ENCODE assay signal across 13 mouse cellular contexts in the genomic region with DNA sequence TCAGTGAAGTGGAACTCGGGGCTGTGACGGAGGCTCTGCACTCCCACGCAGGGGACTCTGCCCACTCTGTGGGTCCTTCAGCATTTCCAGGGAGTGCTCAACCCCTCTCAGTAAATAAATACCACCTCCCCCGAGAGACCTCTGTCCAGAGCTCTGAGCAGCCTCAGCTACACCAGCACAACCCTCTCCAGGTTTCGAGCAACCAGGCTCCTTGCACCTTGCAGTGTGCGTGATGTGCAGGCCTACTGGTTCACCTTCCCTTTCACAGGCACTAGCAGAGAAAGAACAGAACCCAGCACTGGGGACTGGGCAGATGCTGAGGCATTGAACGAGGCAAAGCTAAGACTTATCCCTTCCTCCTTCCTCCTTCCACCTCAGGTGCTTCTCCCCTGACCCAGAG. TPM values are rescaled to one million over a fixed set of nuclear protein-coding genes. Genes with fewer than 3 reads are reported as not detected.
DNase-seq lines count a peak whose midpoint lies in the region; ATAC-seq lines count a peak whose summit lies in the region.
"Had no signal": no experiment of that assay in that cellular context is flagged by ENCODE, and none has a peak within 500 bp of the region (broad histone marks: within the 10 kb centered on the region; RNA-seq: fewer than 3 reads in every experiment).

No protein-coding gene starts in this region.

- WGBS in hindbrain, embryonic 11.5 days = 78% methylated on average over 7 of the region's 7 CpGs
- WGBS in hindbrain, embryonic 12.5 days = 68% methylated on average over 7 of the region's 7 CpGs
- WGBS in neural tube, embryonic 13.5 days = 77% methylated on average over 7 of the region's 7 CpGs
- WGBS in forebrain, embryonic 13.5 days = 77% methylated on average over 7 of the region's 7 CpGs
- WGBS in neural tube, embryonic 15.5 days = 81% methylated on average over 7 of the region's 7 CpGs

- no peak overlapping the region for H3K4me2 ChIP-seq in hindbrain, embryonic 11.5 days (replicated peaks; ENCODE audit: low read depth, low read length)
- no peak overlapping the region for H3K4me2 ChIP-seq in hindbrain, embryonic 12.5 days (replicated peaks)
- H3K4me2 ChIP-seq in neural tube, embryonic 13.5 days = no peak overlapping the region
- no peak overlapping the region for H3K4me2 ChIP-seq in forebrain, embryonic 13.5 days
- H3K4me2 ChIP-seq in neural tube, embryonic 15.5 days = no peak overlapping the region
- H3K4me2 ChIP-seq: heart, embryonic 15.5 days; limb, embryonic 15.5 days had no signal

- H3K27me3 ChIP-seq in hindbrain, embryonic 11.5 days (ENCODE audit: control insufficient read depth, insufficient read depth, low read length) = no peaks in the 10 kb centered on the region
- no peaks in the 10 kb centered on the region for H3K27me3 ChIP-seq in hindbrain, embryonic 12.5 days
- H3K27me3 ChIP-seq in neural tube, embryonic 13.5 days = no peaks in the 10 kb centered on the region
- no peaks in the 10 kb centered on the region for H3K27me3 ChIP-seq in forebrain, embryonic 13.5 days
- no peaks in the 10 kb centered on the region for H3K27me3 ChIP-seq in neural tube, embryonic 15.5 days (replicated peaks)
- H3K27me3 ChIP-seq: heart, embryonic 15.5 days; limb, embryonic 15.5 days had no signal

- peaks cover 18% of the 10 kb centered on the region for H3K4me1 ChIP-seq in hindbrain, embryonic 11.5 days (replicated peaks; ENCODE audit: control insufficient read depth, insufficient read depth, low read length)
- peaks cover 46% of the 10 kb centered on the region for H3K4me1 ChIP-seq in hindbrain, embryonic 12.5 days
- H3K4me1 ChIP-seq in neural tube, embryonic 13.5 days (replicated peaks) = peaks cover 77% of the 10 kb centered on the region
- H3K4me1 ChIP-seq in forebrain, embryonic 13.5 days = peaks cover 71% of the 10 kb centered on the region
- peaks cover 75% of the 10 kb centered on the region for H3K4me1 ChIP-seq in neural tube, embryonic 15.5 days

- H3K9ac ChIP-seq in hindbrain, embryonic 11.5 days (ENCODE audit: low read depth, low read length) = no peak overlapping the region
- no peak overlapping the region for H3K9ac ChIP-seq in hindbrain, embryonic 12.5 days
- no peak overlapping the region; the same call in 1 of the 2 replicates for H3K9ac ChIP-seq in neural tube, embryonic 13.5 days
- no peak overlapping the region for H3K9ac ChIP-seq in forebrain, embryonic 13.5 days
- 0 out of 2 replicates have a peak overlapping the region, but pooled peaks have one; percentile 3 for H3K9ac ChIP-seq in neural tube, embryonic 15.5 days (replicated peaks)
- H3K9ac ChIP-seq: heart, embryonic 15.5 days; limb, embryonic 15.5 days; liver, postnatal 0 days had no signal

- DNase-seq in hindbrain, embryonic 11.5 days (ENCODE audit: low spot score) = no peak
- DNase-seq in neural tube, embryonic 10.5 days (ENCODE audit: extremely low spot score, low spot score) = no peak
- no peak for DNase-seq in lung, postnatal 10 days
- DNase-seq in thymus, postnatal 25 days = no peak
- DNase-seq: kidney, postnatal 10 days; liver, postnatal 0 days; lung, postnatal 4 days had no signal

- no peaks in the 10 kb centered on the region for H3K36me3 ChIP-seq in hindbrain, embryonic 11.5 days (ENCODE audit: control insufficient read depth, insufficient read depth, low read length)
- no peaks in the 10 kb centered on the region for H3K36me3 ChIP-seq in hindbrain, embryonic 12.5 days
- H3K36me3 ChIP-seq in neural tube, embryonic 13.5 days = no peaks in the 10 kb centered on the region
- no peaks in the 10 kb centered on the region for H3K36me3 ChIP-seq in forebrain, embryonic 13.5 days (ENCODE audit: poor library complexity, severe bottlenecking)
- H3K36me3 ChIP-seq in neural tube, embryonic 15.5 days = no peaks in the 10 kb centered on the region
- H3K36me3 ChIP-seq: heart, embryonic 15.5 days; limb, embryonic 15.5 days had no signal

- ATAC-seq in hindbrain, embryonic 11.5 days (ENCODE audit: low FRiP score) = no peak
- ATAC-seq in hindbrain, embryonic 12.5 days (ENCODE audit: low FRiP score) = no peak
- ATAC-seq in neural tube, embryonic 13.5 days (ENCODE audit: low read depth) = no peak
- no peak for ATAC-seq in forebrain, embryonic 13.5 days
- ATAC-seq in neural tube, embryonic 15.5 days (ENCODE audit: low FRiP score) = no peak

- H3K4me3 ChIP-seq in hindbrain, embryonic 11.5 days (ENCODE audit: low read depth, low read length) = no peak overlapping the region
- H3K4me3 ChIP-seq in hindbrain, embryonic 12.5 days = no peak overlapping the region
- no peak overlapping the region for H3K4me3 ChIP-seq in neural tube, embryonic 13.5 days
- no peak overlapping the region for H3K4me3 ChIP-seq in forebrain, embryonic 13.5 days
- H3K4me3 ChIP-seq in neural tube, embryonic 15.5 days (replicated peaks) = no peak overlapping the region
- H3K4me3 ChIP-seq: heart, embryonic 15.5 days; limb, embryonic 15.5 days had no signal

- H3K9me3 ChIP-seq in hindbrain, embryonic 11.5 days (ENCODE audit: control insufficient read depth, low read length) = no peaks in the 10 kb centered on the region
- H3K9me3 ChIP-seq in hindbrain, embryonic 12.5 days (replicated peaks) = no peaks in the 10 kb centered on the region
- no peaks in the 10 kb centered on the region for H3K9me3 ChIP-seq in neural tube, embryonic 13.5 days
- no peaks in the 10 kb centered on the region for H3K9me3 ChIP-seq in forebrain, embryonic 13.5 days (replicated peaks)
- H3K9me3 ChIP-seq in neural tube, embryonic 15.5 days (replicated peaks) = no peaks in the 10 kb centered on the region
- H3K9me3 ChIP-seq: heart, embryonic 15.5 days; limb, embryonic 15.5 days had no signal

- peak overlapping the region; percentile 77; the same call in 1 of the 2 replicates for H3K27ac ChIP-seq in hindbrain, embryonic 11.5 days (ENCODE audit: low read depth, low read length)
- H3K27ac ChIP-seq in hindbrain, embryonic 12.5 days = no peak overlapping the region
- peak overlapping the region; percentile 55; the same call in 1 of the 2 replicates for H3K27ac ChIP-seq in neural tube, embryonic 13.5 days (replicated peaks)
- H3K27ac ChIP-seq in forebrain, embryonic 13.5 days = peak overlapping the region; percentile 84
- H3K27ac ChIP-seq in neural tube, embryonic 15.5 days (replicated peaks) = no peak overlapping the region
- H3K27ac ChIP-seq: heart, embryonic 15.5 days; limb, embryonic 15.5 days had no signal

RNA-seq across cellular contexts. Expression of a gene that starts 7.3 kb away (rescaled TPM):
- polyA plus RNA-seq in hindbrain, embryonic 11.5 days (2014; fragmentation: Nextera tagmentation; extraction: Ambion mirVana) = 14.1 and 16.8 TPM in 2 replicates
- polyA plus RNA-seq in hindbrain, embryonic 12.5 days (2016; fragmentation: Nextera tagmentation; extraction: Ambion mirVana) = 16.6 and 17.1 TPM in 2 replicates
- polyA plus RNA-seq in neural tube, embryonic 13.5 days (2015; fragmentation: Nextera tagmentation; extraction: Ambion mirVana) = 30.9 and 34.0 TPM in 2 replicates
- 34.5 and 38.7 TPM in 2 replicates for polyA plus RNA-seq in forebrain, embryonic 13.5 days (2015; fragmentation: Nextera tagmentation; extraction: Ambion mirVana)
- 42.7 TPM in 2 replicates for polyA plus RNA-seq in neural tube, embryonic 15.5 days (2015; fragmentation: Nextera tagmentation; extraction: Ambion mirVana)

RNA-seq across cellular contexts. Expression of a gene that starts 46.1 kb away (rescaled TPM):
- 35.7 and 42.9 TPM in 2 replicates for polyA plus RNA-seq in hindbrain, embryonic 11.5 days (2014; fragmentation: Nextera tagmentation; extraction: Ambion mirVana)
- polyA plus RNA-seq in hindbrain, embryonic 12.5 days (2016; fragmentation: Nextera tagmentation; extraction: Ambion mirVana) = 35.1 and 38.2 TPM in 2 replicates
- 53.0 and 58.6 TPM in 2 replicates for polyA plus RNA-seq in neural tube, embryonic 13.5 days (2015; fragmentation: Nextera tagmentation; extraction: Ambion mirVana)
- polyA plus RNA-seq in forebrain, embryonic 13.5 days (2015; fragmentation: Nextera tagmentation; extraction: Ambion mirVana) = 38.7 and 45.2 TPM in 2 replicates
- polyA plus RNA-seq in neural tube, embryonic 15.5 days (2015; fragmentation: Nextera tagmentation; extraction: Ambion mirVana) = 62.5 and 76.5 TPM in 2 replicates

RNA-seq across cellular contexts. Expression of a gene that starts 46.2 kb away (rescaled TPM):
- 10.8 and 11.3 TPM in 2 replicates for polyA plus RNA-seq in hindbrain, embryonic 11.5 days (2014; fragmentation: Nextera tagmentation; extraction: Ambion mirVana)
- 10.8 and 11.7 TPM in 2 replicates for polyA plus RNA-seq in hindbrain, embryonic 12.5 days (2016; fragmentation: Nextera tagmentation; extraction: Ambion mirVana)
- 11.0 and 13.3 TPM in 2 replicates for polyA plus RNA-seq in neural tube, embryonic 13.5 days (2015; fragmentation: Nextera tagmentation; extraction: Ambion mirVana)
- polyA plus RNA-seq in forebrain, embryonic 13.5 days (2015; fragmentation: Nextera tagmentation; extraction: Ambion mirVana) = 12.4 and 14.3 TPM in 2 replicates
- 11.7 and 11.9 TPM in 2 replicates for polyA plus RNA-seq in neural tube, embryonic 15.5 days (2015; fragmentation: Nextera tagmentation; extraction: Ambion mirVana)

Comparison
In these comparisons a context has a peak if more than half of its experiments do, and no peak if none do; other contexts are left out.
1. H3K27ac ChIP-seq: peak in hindbrain, embryonic 11.5 days (single experiment), neural tube, embryonic 13.5 days (single experiment) and forebrain, embryonic 13.5 days (single experiment); none in hindbrain, embryonic 12.5 days (single experiment) and neural tube, embryonic 15.5 days (single experiment).